Mouse (Mus musculus) E14TG2a.4 (cell line): ENCODE measurements at regions not wholly inside any gene's neighbourhood (a gene's known extent, or its start where the extent isn't known, plus 50 kb on each side); places are given as distances from the start of the nearest gene placed in this dataset.

ENCODE experiments used
- CTCF ChIP-seq: conservative IDR thresholded peaks from 2 replicates; pipeline ENCODE4 v1.5.1; 2014; ENCODE audit warnings: low read length
- NANOG ChIP-seq: IDR thresholded peaks from 2 replicates; pipeline ENCODE4 v1.6.1; 2014; ENCODE audit warnings: borderline replicate concordance, low read length, mixed read lengths

DNA sequence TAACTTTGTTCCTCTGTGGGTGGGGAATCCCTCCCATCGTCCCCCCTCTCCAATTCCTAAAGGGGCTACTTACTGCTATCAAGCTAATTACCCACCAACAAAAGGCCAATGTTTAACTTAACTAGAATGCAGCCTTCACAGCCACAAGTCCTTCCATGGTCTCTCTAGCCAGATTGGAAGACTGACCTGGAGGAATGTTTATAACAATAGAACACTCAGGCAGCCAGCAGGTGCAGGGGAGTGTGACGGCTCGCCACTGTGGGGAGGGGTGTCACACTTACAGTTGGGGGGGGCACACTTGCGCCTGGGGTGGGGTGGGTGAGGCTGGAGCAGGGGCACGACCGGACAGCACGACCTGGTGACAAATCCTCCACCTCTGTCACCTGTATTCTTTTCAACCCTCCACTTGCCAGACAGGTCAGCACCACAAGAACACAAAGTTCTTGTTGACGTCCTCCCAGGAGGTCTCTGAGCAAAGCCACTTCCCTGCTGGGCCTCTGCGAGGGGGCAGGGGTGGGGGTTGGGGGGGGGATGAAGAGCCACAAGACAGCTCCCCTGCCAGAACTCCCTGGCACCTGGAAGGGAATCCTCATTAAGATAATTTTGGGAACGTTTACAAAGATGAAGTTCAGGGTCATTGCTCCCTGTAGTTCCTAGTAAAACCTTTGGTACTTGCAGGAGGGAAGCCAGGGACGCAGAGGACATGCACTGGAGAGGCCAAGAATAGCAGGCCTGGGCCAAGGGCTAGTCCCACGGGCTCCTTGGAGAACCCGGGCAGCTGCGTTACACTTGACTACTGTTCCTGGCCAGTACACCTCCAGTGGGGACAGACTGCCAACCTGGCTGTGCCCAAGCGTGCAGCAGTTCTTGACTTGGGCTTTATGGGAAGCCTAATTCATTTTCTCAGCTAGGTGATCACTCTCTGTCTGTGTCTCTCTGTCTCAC lies 156.9 kb upstream of the Zfp706 start:
- TF ChIP-seq CTCF: no peak
- TF ChIP-seq NANOG: peak; percentile 36; the same call in 1 of the 2 replicates
